Mouse (Mus musculus): ENCODE results near the gene Prkar1b. TPM values are rescaled to one million over a fixed set of nuclear protein-coding genes. Genes with fewer than 3 reads are reported as not detected.

The Prkar1b gene
- polyA plus RNA-seq, 1 experiment from 2014 or later: 0.62 TPM

DNA sequence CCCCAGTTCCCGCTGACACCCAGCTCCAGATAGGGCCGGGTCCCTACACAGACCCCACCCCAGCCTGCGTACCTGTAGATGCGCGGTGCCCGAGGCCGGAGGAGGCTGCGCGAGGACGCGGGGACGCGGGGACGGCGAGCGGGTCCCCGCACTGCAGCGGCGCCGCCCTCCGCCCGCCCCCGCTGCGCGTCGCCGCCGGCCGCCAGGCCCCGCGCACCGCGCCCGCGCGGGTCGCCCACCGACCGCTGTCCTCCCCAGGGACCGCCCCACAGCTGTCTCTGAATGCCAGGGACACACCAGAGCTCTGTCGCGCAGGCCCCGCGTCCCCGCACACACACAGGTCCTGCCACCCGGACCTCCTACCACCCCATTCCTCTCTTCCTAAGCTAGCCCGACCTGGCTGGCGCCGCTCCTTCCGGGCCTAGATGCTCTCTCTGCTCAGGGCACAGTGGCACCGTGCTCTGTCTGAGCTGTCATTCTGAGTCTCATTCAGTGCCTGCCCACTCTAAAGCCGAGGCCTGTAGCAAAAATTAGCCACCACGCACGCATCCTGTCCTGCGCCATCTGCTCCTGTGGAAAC is 20.1 kb downstream of the Prkar1b start:
- ATAC-seq (no peak), DNase-seq (no peak)
- H3K9ac ChIP-seq (replicated peaks): 0 out of 2 replicates have a peak overlapping the region, but pooled peaks have one; percentile 7
- TF ChIP-seq CTCF (IDR thresholded peaks at IDR 0.05; ENCODE audit: low read depth): no peak
- H3K4me3 ChIP-seq (ENCODE audit: low read depth, low read length): peak overlapping the region; percentile 32
- no peaks in the 10 kb centered on the region for H3K9me3 ChIP-seq (ENCODE audit: low read length)
- peaks cover 5% of the 10 kb centered on the region for H3K4me1 ChIP-seq (ENCODE audit: insufficient read depth)
- no peaks in the 10 kb centered on the region for H3K36me3 ChIP-seq (replicated peaks; ENCODE audit: insufficient read depth, low read length)
- no peak overlapping the region for H3K27ac ChIP-seq (ENCODE audit: low read depth)
- peak overlapping the region; percentile 70 for H3K4me2 ChIP-seq (ENCODE audit: low read depth, low read length)
- 13% methylated on average over 20 of the region's 55 CpGs for WGBS (ENCODE audit: insufficient replicate concordance)
- H3K27me3 ChIP-seq (ENCODE audit: insufficient read depth, low read length): peaks cover 16% of the 10 kb centered on the region

- Histone ChIP-seq H3K9me3 (ENCODE audit: low read length) (no peaks in the 10 kb centered on the region), H3K27me3 (ENCODE audit: insufficient read depth, low read length) (peaks cover 16% of the 10 kb centered on the region), H3K4me1 (ENCODE audit: insufficient read depth) (peaks cover 5% of the 10 kb centered on the region), H3K4me3 (ENCODE audit: low read depth, low read length) (peak overlapping the region; percentile 32), H3K27ac (ENCODE audit: low read depth) (no peak overlapping the region), H3K9ac (replicated peaks) (no peak overlapping the region), H3K36me3 (replicated peaks; ENCODE audit: insufficient read depth, low read length) (no peaks in the 10 kb centered on the region), H3K4me2 (ENCODE audit: low read depth, low read length) (peak overlapping the region; percentile 70)
- no peak for TF ChIP-seq EP300 (IDR thresholded peaks at IDR 0.05; ENCODE audit: low read depth)
- no peak for TF ChIP-seq CTCF (IDR thresholded peaks at IDR 0.05; ENCODE audit: low read depth)
- ATAC-seq: no peak
- WGBS (ENCODE audit: insufficient replicate concordance): 19% methylated on average over 12 of the region's 12 CpGs
- DNase-seq: no peak
These were observed 20.7 kb downstream of the Prkar1b start for GRCm38 (mm10) chr5:139129078-139129477.

DNA sequence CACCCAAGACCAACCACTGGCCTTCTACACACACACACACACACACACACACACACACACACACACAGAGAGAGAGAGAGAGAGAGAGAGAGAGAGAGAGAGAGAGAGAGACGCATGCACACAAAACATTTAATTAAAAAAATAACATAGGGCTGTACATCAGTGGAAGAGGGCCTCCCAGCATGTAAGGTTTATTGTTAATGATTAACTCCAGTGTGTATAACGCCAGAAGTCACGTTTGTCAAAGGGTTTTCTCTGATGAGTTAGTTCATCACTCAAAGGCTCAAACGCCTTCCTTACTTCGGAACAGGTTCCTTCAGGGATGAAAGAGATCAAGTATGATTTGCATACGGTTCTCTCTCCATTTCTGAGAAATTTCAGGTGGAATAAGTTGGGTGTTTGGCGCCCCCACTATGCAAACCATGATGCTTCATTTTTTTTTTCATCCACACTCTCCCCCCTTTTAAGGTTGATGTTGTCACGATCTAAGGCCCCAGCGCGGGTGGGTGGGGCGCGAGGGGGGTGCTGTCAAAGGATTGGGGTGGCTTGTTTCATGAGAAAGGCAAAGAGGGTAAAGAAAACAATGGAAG is 21.2 kb downstream of the Prkar1b start:
- Histone ChIP-seq H3K9ac (replicated peaks) (no peak overlapping the region), H3K27ac (ENCODE audit: low read depth) (no peak overlapping the region), H3K4me2 (ENCODE audit: low read depth, low read length) (no peak overlapping the region), H3K36me3 (replicated peaks; ENCODE audit: insufficient read depth, low read length) (no peaks in the 10 kb centered on the region), H3K9me3 (ENCODE audit: low read length) (no peaks in the 10 kb centered on the region), H3K4me3 (ENCODE audit: low read depth, low read length) (no peak overlapping the region), H3K27me3 (ENCODE audit: insufficient read depth, low read length) (peaks cover 16% of the 10 kb centered on the region), H3K4me1 (ENCODE audit: insufficient read depth) (peaks cover 5% of the 10 kb centered on the region)
- ATAC-seq: no peak
- DNase-seq: no peak
- WGBS (ENCODE audit: insufficient replicate concordance): 42% methylated on average over 12 of the region's 12 CpGs
- TF ChIP-seq CTCF (IDR thresholded peaks at IDR 0.05; ENCODE audit: low read depth) (no peak), EP300 (IDR thresholded peaks at IDR 0.05; ENCODE audit: low read depth) (no peak)

GRCm38 (mm10) chr5:139125717-139126116 is 24.1 kb downstream of the Prkar1b start:
- ATAC-seq: no peak
- Histone ChIP-seq H3K27me3 (ENCODE audit: insufficient read depth, low read length) (peaks cover 16% of the 10 kb centered on the region), H3K36me3 (replicated peaks; ENCODE audit: insufficient read depth, low read length) (no peaks in the 10 kb centered on the region), H3K9me3 (ENCODE audit: low read length) (no peaks in the 10 kb centered on the region), H3K9ac (replicated peaks) (no peak overlapping the region), H3K4me1 (ENCODE audit: insufficient read depth) (peaks cover 5% of the 10 kb centered on the region), H3K27ac (ENCODE audit: low read depth) (no peak overlapping the region), H3K4me3 (ENCODE audit: low read depth, low read length) (no peak overlapping the region), H3K4me2 (ENCODE audit: low read depth, low read length) (no peak overlapping the region)
- DNase-seq: no peak
- WGBS (ENCODE audit: insufficient replicate concordance): 62% methylated on average over 3 of the region's 3 CpGs
- TF ChIP-seq CTCF (IDR thresholded peaks at IDR 0.05; ENCODE audit: low read depth): no peak
- no peak for TF ChIP-seq EP300 (IDR thresholded peaks at IDR 0.05; ENCODE audit: low read depth)

DNA sequence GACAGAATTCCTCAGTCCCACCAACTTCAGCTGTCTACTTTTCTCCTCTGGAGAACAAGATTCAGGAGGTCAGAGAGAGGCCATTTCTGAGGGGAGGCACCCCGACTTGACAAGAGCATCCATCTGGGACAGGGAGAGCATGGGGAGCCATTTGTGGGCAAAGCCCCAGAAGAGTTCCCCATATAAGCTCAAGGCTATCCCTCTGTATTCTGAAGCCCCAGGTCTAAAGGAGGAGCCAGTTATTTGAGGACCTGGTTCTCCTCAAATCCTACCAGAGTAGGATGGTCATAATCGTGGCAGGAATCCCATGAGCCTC is 30.9 kb downstream of the Prkar1b start:
- WGBS (ENCODE audit: insufficient replicate concordance): 37% methylated on average over 2 of the region's 2 CpGs
- ATAC-seq: no peak
- no peaks in the 10 kb centered on the region for H3K9me3 ChIP-seq (ENCODE audit: low read length)

DNA sequence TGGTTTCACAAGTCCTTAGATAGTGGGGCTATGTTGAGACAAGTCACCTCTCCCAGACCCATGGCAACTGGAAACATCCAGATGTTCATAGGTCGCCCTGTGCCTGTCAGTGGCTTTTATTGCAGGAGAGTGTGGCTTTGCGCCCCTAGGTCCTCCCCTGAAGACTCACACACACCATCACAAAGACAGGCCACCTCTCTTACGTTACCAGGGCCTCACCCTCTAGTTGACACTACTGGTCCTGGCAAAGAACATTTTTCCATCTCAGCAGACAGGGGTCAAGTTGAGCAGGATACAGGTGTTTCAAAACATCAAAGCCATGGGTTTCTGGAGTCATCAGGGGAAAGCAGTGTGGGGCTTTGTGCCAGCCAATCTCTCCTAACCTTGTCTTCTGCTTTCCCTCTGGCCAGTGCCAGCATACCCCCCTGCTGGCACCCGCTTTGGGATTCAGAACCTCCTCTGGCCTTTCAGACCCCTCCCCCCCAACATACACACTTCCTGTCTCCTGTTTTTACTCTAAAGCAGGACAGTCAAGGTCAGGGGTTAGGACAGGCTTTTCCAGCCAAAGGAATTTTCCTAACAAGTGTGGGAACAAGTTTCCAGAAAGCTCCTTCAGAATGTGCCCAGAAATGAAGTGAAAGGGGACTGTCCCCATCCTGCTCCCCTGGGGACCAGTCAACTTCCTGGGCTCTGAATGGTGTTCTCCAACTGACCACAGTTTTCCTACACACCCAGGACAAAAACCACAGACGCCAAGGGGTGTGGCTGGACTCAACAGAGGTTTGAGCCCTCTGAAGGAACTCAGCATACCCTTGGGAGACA is 31.5 kb downstream of the Prkar1b start:
- Histone ChIP-seq H3K4me3 (ENCODE audit: low read depth, low read length) (no peak overlapping the region), H3K4me1 (ENCODE audit: insufficient read depth) (no peaks in the 10 kb centered on the region), H3K27ac (ENCODE audit: low read depth) (no peak overlapping the region), H3K9me3 (ENCODE audit: low read length) (no peaks in the 10 kb centered on the region), H3K36me3 (replicated peaks; ENCODE audit: insufficient read depth, low read length) (no peaks in the 10 kb centered on the region), H3K4me2 (ENCODE audit: low read depth, low read length) (no peak overlapping the region), H3K9ac (replicated peaks) (no peak overlapping the region), H3K27me3 (ENCODE audit: insufficient read depth, low read length) (no peaks in the 10 kb centered on the region)
- DNase-seq: no peak
- ATAC-seq: no peak
- TF ChIP-seq EP300 (IDR thresholded peaks at IDR 0.05; ENCODE audit: low read depth) (no peak), CTCF (IDR thresholded peaks at IDR 0.05; ENCODE audit: low read depth) (no peak)
- 67% methylated on average over 5 of the region's 5 CpGs for WGBS (ENCODE audit: insufficient replicate concordance)

More for the DNA sequence above, 30.9 kb downstream of the Prkar1b start:
- Histone ChIP-seq H3K27me3 (ENCODE audit: insufficient read depth, low read length) (no peaks in the 10 kb centered on the region), H3K4me3 (ENCODE audit: low read depth, low read length) (no peak overlapping the region), H3K27ac (ENCODE audit: low read depth) (no peak overlapping the region), H3K9ac (replicated peaks) (no peak overlapping the region), H3K36me3 (replicated peaks; ENCODE audit: insufficient read depth, low read length) (no peaks in the 10 kb centered on the region), H3K4me1 (ENCODE audit: insufficient read depth) (no peaks in the 10 kb centered on the region), H3K4me2 (ENCODE audit: low read depth, low read length) (no peak overlapping the region)
- TF ChIP-seq EP300 (IDR thresholded peaks at IDR 0.05; ENCODE audit: low read depth) (no peak), CTCF (IDR thresholded peaks at IDR 0.05; ENCODE audit: low read depth) (no peak)
- DNase-seq: no peak

Measured in liver, postnatal 0 days (tissue).